Mouse (Mus musculus) forebrain, embryonic 14.5 days (tissue): Measurements from ENCODE around the gene Atp6v0d1. TPM values are rescaled to one million over a fixed set of nuclear protein-coding genes. Genes with fewer than 3 reads are reported as not detected.
"Not testable (repeated sequence)": the region's sequence is repeated elsewhere in the genome, so short reads cannot be mapped to it uniquely, and the experiment has no call there.

ENCODE experiments used
- ATAC-seq: fragments of 200-750 bp; cut with Nextera tagmentation; 2 replicates; pipeline ENCODE4 v1.8.0; 2017; ENCODE audit warnings: mild to moderate bottlenecking, moderate library complexity
- DNase-seq: peaks from one replicate; pipeline ENCODE4 v3.0.0-alpha.2; 2015; ENCODE audit warnings: low spot score
- H3K27ac ChIP-seq: fragments of 300-500 bp; sonication (generic); 2 replicates; pipeline ENCODE4 v1.5.1; 2014; ENCODE audit warnings: low read depth, mild to moderate bottlenecking, control low read depth, low read length, moderate library complexity
- H3K27me3 ChIP-seq: fragments of 300-500 bp; sonication (generic); replicated peaks from 2 replicates; pipeline ENCODE4 v1.6.1; 2014; ENCODE audit warnings: low read length, control low read depth, mixed read lengths; ENCODE audit not compliant: control insufficient read depth, insufficient read depth
- H3K36me3 ChIP-seq: fragments of 300-500 bp; sonication (generic); 2 replicates; pipeline ENCODE4 v1.6.1; 2014; ENCODE audit warnings: low read length, control low read depth; ENCODE audit not compliant: control insufficient read depth, insufficient read depth
- H3K4me1 ChIP-seq: fragments of 300-500 bp; sonication (generic); 2 replicates; pipeline ENCODE4 v1.6.1; 2014; ENCODE audit warnings: antibody characterized with exemption, low read length, control low read depth; ENCODE audit not compliant: control insufficient read depth, insufficient read depth
- H3K4me2 ChIP-seq: fragments of 300-500 bp; sonication (generic); 2 replicates; pipeline ENCODE4 v1.6.1; 2014; ENCODE audit warnings: mild to moderate bottlenecking, control low read depth, low read length
- H3K4me3 ChIP-seq: fragments of 300-500 bp; sonication (generic); 2 replicates; pipeline ENCODE4 v1.5.1; 2014; ENCODE audit warnings: low read depth, low read length, control low read depth
- H3K9ac ChIP-seq: fragments of 300-500 bp; sonication (generic); 2 replicates; pipeline ENCODE4 v1.6.1; 2014; ENCODE audit warnings: mild to moderate bottlenecking, low read length, control low read depth, moderate library complexity
- H3K9me3 ChIP-seq: fragments of 300-500 bp; sonication (generic); replicated peaks from 2 replicates; pipeline ENCODE4 v1.6.1; 2016; ENCODE audit warnings: low read length, control low read depth, mixed read lengths; ENCODE audit not compliant: control insufficient read depth
- whole genome bisulfite sequencing: fragments of 180-500 bp; shearing (Covaris S2); extraction: QIAGEN DNeasy Blood & Tissue Kit; methylation state at CpG from one replicate; pipeline ENCODE4 v1.1.7; 2014; 5-methylcytosine and 5-hydroxymethylcytosine counted together
- polyA plus RNA-seq: library from polyadenylated mRNA; unstranded; fragments of >200 nt; fragmentation: Nextera tagmentation; extraction: Ambion mirVana; gene quantifications from 2 replicates; pipeline ENCODE4 v1.2.1, GENCODE M21; 2014

Atp6v0d1 gene
- polyA plus RNA-seq, 1 experiment from 2014 or later: 194 TPM

DNA sequence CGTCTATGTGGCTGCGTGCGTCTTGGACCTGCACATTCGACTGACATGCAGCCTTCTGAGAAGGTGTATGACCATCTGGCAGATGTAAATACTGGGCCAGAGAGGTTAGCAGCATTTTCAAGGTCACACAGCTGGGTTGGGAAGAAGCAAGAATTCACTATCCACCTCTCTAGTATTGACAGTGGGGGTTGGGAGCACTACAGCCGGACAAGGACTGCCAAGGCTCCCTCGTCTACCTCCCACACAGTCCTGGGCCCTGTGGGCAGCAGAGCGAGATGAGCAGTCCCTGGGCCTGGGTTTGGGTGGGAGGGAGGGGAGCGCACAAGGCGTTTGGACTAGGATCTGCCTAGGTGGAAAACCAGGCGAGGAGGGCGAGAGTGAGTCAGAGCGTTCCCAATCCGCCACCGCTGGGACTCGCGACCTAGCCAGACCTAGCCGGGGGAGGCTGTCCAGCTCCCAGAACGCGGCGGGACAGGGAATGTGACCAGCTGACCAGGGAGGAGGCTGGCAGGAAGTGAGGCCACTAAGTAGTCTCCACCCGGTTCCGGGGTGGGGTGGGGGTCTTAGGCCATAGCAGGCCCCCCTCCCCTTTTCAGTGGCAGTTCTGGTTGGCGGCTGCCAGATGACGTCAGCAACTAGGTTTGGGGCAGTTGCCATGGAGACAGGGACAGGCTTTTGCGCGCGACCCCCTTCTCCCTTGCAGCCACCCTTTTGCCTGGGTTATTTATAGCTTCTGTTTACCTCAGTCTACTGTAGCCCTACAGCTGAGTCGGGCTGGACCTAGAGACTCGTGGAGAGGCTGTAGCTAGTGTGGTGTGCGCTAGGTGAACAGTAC is 40.6 kb upstream of the Atp6v0d1 start:
- H3K9me3 ChIP-seq: no peaks in the 10 kb centered on the region
- DNase-seq: peak; percentile 92
- peak; percentile 59 for ATAC-seq
- H3K27me3 ChIP-seq: no peaks in the 10 kb centered on the region; the same call in 1 of the 2 replicates
- WGBS: 2% methylated on average over 30 of the region's 30 CpGs
- no peaks in the 10 kb centered on the region for H3K36me3 ChIP-seq
- peak overlapping the region; percentile 88; the same call in 1 of the 2 replicates for H3K27ac ChIP-seq
- peak overlapping the region; percentile 86 for H3K4me2 ChIP-seq
- H3K4me1 ChIP-seq: peaks cover 12% of the 10 kb centered on the region
- H3K9ac ChIP-seq: peak overlapping the region; percentile 89
- peak overlapping the region; percentile 78 for H3K4me3 ChIP-seq

DNA sequence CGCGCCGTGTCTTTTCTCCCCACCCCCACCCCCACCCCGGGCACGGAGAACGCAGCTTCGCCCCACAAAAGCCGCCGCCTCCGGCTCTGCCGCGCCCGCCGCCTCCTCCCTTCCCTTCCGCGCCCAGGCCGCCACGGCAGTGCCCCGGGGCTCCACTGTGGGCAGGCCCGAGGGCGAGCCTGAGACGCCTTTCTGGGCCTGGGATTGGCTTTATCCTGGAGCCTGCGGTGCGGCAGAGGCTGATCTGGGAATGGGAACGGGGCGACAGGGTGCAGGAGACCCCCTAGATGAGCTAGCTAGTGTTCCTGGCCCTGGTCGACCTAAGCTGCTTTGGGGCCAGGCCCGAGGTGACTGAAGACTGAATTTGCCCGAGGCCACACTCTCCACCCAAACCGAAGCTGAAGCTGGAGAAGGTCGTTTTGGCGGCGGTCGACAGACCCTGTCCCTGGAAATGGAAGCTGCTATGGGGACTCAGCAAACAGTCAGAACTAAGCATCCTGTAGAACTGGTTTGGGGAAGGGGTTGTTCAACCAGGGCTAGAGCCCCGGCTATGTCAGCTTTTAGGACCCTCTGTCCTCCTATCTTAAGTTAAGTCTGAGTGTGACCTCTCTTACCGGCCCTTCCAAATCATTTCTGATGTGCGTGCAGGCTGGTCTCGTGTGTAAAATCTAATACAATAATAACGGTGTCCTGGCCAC is 39.8 kb upstream of the Atp6v0d1 start:
- Histone ChIP-seq H3K4me3 (peak overlapping the region; percentile 78), H3K9me3 (no peaks in the 10 kb centered on the region), H3K27me3 (no peaks in the 10 kb centered on the region; the same call in 1 of the 2 replicates), H3K4me2 (peak overlapping the region; percentile 86), H3K27ac (peak overlapping the region; percentile 88), H3K36me3 (no peaks in the 10 kb centered on the region), H3K9ac (peak overlapping the region; percentile 89), H3K4me1 (peaks cover 12% of the 10 kb centered on the region)
- WGBS: 1% methylated on average over 32 of the region's 39 CpGs
- ATAC-seq: peak; percentile 49
- DNase-seq: peak; percentile 42

DNA sequence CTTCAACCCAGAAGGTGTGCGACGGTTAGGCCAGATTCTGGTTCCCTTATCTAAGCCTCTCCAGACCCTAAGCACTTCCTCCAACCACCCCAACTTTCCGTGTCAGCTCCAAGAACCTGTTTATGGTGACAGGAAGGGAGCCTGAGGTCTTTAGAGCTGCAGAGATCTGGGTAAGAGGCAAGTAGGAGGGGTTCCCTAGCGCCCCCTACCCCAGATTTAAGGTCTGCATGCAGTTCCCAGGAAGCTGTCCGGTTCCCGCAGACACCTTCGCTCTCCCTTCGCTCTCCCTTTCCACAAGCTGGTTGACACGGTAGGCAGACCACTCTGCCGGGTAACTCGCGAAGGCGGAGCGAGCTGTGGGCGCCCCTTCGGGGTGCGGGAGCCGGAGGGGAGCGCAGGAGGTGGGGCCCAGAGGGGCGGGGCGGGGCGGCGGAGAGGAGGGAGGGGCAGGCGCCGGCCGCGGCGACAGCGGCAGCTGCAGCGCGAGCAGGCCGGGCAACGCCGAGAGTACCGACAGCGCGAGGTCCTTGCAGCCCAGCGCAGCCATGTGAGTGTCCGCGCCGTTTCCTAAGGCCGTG is 39.0 kb upstream of the Atp6v0d1 start, which contains the start of gene Ripor1:
Gene Ripor1, plus strand, starts transcription at position 452 of the 578 bp plus-strand sequence.
- peaks cover 12% of the 10 kb centered on the region for H3K4me1 ChIP-seq
- DNase-seq (peak; percentile 80), ATAC-seq (peak; percentile 88)
- WGBS: under 1% methylated on average over 39 of the region's 42 CpGs
- peak within 1 kb of the TSS; percentile 88 for H3K27ac ChIP-seq
- H3K4me3 ChIP-seq: peak within 1 kb of the TSS; percentile 78
- peak within 1 kb of the TSS; percentile 86 for H3K4me2 ChIP-seq
- H3K36me3 ChIP-seq: no peaks in the 10 kb centered on the region
- no peaks in the 10 kb centered on the region; the same call in 1 of the 2 replicates for H3K27me3 ChIP-seq
- H3K9me3 ChIP-seq: no peaks in the 10 kb centered on the region
- peak within 1 kb of the TSS; percentile 89 for H3K9ac ChIP-seq

DNA sequence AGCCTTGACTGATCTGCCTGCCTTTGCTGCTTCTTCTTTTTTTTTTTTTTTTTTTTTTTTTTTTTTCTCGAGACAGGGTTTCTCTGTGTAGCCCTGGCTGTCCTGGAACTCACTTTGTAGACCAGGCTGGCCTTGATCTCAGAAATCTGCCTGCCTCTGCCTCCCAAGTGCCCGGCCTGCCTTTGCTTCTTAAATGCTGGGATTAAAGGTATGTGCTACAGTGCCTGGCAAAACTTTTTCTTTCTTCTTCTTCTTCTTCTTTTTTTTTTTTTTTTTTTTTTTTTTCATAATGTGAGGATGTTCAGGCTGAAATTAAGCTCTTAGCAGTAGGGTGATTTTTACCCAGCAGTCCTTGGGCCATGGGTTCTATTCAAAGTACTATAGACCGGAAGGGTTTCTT is 36.7 kb upstream of the Atp6v0d1 start:
- H3K9me3 ChIP-seq, ATAC-seq, DNase-seq, H3K4me3 ChIP-seq, H3K27me3 ChIP-seq, H3K27ac ChIP-seq, H3K4me2 ChIP-seq, H3K36me3 ChIP-seq, H3K9ac ChIP-seq: not testable (repeated sequence)
- 89% methylated on average over 2 of the region's 3 CpGs for WGBS
- peaks cover 12% of the 10 kb centered on the region for H3K4me1 ChIP-seq

DNA sequence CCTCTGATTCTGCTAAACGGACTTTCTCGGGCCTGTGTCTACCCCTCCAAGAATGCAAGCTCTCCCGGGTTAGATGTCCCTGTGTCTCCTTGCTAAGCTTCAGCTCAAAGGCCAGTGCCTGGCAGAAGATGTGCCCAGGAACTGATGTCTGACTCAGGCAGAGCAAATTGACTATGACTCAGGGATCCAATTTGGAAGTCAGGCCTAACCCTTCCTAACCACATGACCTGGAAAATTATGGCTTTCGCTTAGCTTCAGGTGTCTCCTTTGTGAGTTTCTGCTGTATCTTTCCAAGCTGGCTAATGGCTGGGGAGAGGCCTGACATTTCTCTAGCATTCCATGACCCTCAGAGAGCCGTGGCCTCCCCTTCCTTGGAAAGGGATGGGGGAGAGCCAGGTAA is 35.5 kb upstream of the Atp6v0d1 start:
- no peak overlapping the region for H3K27ac ChIP-seq
- no peaks in the 10 kb centered on the region for H3K36me3 ChIP-seq
- no peak overlapping the region for H3K9ac ChIP-seq
- no peak for ATAC-seq
- H3K9me3 ChIP-seq: no peaks in the 10 kb centered on the region
- H3K27me3 ChIP-seq: no peaks in the 10 kb centered on the region; the same call in 1 of the 2 replicates
- 83% methylated on average over 5 of the region's 5 CpGs for WGBS
- no peak overlapping the region for H3K4me3 ChIP-seq
- H3K4me2 ChIP-seq: no peak overlapping the region
- H3K4me1 ChIP-seq: peaks cover 4% of the 10 kb centered on the region
- no peak for DNase-seq

DNA sequence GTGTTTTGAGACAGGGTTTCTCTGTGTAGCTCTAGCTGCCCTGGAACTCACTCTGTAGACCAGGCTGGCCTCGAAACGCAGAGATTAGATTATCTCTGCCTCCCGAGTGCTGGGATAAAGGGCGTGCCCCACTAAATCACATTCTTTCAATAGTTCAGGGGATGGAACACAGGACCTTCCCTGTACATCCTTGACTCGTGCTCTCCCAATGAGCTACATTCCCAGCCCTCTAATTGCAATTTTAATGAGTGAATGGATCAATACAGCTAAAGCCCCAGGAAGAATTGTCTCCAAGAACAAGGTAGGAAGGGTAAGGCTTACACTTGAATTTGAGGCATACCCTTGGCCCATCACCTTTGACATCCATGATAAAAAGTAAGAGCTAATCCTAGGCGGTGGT is 32.9 kb upstream of the Atp6v0d1 start:
- Histone ChIP-seq H3K4me1 (no peaks in the 10 kb centered on the region), H3K9me3 (no peaks in the 10 kb centered on the region), H3K27me3 (no peaks in the 10 kb centered on the region; the same call in 1 of the 2 replicates), H3K27ac (no peak overlapping the region), H3K9ac (no peak overlapping the region), H3K4me3 (no peak overlapping the region), H3K4me2 (no peak overlapping the region), H3K36me3 (no peaks in the 10 kb centered on the region)
- 82% methylated on average over 6 of the region's 6 CpGs for WGBS
- no peak for ATAC-seq
- no peak for DNase-seq

DNA sequence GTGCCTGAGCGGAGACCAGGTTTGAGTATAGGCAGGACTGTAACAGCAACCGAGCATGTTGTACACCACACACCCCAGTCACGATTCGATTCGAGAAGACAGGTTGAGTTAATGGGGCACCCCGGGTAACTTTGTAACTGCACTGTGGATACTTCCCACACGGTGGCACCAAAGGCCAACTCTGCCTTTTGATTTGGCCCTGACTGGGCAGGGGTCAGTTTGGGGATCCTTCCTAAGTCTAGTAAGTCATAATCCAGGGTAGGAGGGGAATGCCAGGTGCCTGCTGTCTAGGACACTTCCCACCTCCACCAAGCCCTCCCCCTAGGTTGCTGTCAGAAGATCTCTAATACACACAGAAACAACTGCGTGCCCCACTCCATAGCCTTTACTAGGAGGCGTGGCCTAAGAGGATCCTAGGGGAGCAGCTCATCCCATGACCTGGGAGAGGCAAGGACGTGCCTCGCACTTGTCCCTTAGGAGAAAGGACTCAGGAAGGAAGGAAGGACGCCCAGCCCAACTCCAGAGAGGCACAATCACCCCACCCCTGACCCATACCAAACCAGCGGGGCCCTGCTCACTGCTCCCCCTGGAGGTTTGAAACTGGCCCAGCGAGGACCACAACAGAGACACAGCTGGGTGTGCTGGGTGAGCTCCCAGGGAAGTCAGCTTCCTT is 30.7 kb upstream of the Atp6v0d1 start:
- H3K27ac ChIP-seq: no peak overlapping the region
- no peaks in the 10 kb centered on the region for H3K4me1 ChIP-seq
- 4% methylated on average over 14 of the region's 14 CpGs for WGBS
- ATAC-seq (no peak; the same call in 1 of the 2 replicates), DNase-seq (no peak)
- H3K27me3 ChIP-seq: no peaks in the 10 kb centered on the region
- H3K9me3 ChIP-seq: no peaks in the 10 kb centered on the region
- H3K4me2 ChIP-seq: no peak overlapping the region
- no peaks in the 10 kb centered on the region for H3K36me3 ChIP-seq
- no peak overlapping the region for H3K4me3 ChIP-seq
- H3K9ac ChIP-seq: no peak overlapping the region

DNA sequence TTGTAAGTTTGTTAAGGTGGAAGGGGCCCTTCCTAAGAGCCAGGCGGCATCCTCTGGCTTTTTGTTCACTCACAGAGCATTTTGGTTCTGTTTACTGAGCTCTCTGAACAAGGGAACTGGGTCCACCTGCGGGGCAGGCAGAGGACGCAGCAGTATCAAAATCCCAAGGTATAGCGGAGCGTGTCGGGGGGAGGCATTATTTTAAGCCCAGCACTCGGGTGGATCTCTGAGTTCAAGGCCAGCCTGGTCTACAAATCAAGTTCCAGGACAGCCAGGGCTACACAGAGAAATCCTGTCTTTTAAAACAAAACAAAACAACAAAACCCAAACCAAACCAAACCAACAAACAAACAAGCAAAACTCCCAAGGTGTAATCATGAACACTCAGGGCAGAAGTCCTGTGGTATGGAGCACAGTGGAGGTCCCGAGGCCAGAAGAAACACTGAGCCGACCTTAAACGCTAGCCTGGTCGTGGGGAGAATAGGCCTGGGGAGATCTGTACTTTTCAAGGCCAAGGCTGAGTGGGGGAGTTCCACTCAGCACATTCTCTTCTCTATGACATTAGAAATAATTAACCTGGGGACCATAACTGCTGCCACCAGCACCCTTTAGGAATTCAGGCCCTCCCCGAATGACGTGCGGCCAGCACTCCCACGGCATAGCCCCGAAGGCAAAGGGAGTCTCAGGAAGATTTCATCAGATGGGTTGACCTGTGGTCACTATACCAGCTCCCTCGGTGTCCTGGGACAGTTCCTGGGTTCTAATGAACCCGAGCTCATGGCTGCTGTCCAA is 28.8 kb upstream of the Atp6v0d1 start:
- no peaks in the 10 kb centered on the region for H3K4me1 ChIP-seq
- no peaks in the 10 kb centered on the region for H3K9me3 ChIP-seq

More for the DNA sequence above, 28.8 kb upstream of the Atp6v0d1 start:
- no peaks in the 10 kb centered on the region for H3K36me3 ChIP-seq
- no peaks in the 10 kb centered on the region for H3K27me3 ChIP-seq
- H3K4me3 ChIP-seq: no peak overlapping the region
- DNase-seq: no peak
- no peak overlapping the region for H3K4me2 ChIP-seq
- no peak for ATAC-seq
- H3K27ac ChIP-seq: no peak overlapping the region
- 82% methylated on average over 18 of the region's 18 CpGs for WGBS
- H3K9ac ChIP-seq: no peak overlapping the region
